Mouse (Mus musculus) retina, postnatal 1 day (tissue): ENCODE measurements around the gene Rln1.
A peak's percentile ranks its signal among the peaks of the same experiment; 100 is the strongest.

Experiments used
- DNase-seq: peaks from one replicate; pipeline ENCODE4 v3.0.0-alpha.2; 2012

Rln1 gene

DNA sequence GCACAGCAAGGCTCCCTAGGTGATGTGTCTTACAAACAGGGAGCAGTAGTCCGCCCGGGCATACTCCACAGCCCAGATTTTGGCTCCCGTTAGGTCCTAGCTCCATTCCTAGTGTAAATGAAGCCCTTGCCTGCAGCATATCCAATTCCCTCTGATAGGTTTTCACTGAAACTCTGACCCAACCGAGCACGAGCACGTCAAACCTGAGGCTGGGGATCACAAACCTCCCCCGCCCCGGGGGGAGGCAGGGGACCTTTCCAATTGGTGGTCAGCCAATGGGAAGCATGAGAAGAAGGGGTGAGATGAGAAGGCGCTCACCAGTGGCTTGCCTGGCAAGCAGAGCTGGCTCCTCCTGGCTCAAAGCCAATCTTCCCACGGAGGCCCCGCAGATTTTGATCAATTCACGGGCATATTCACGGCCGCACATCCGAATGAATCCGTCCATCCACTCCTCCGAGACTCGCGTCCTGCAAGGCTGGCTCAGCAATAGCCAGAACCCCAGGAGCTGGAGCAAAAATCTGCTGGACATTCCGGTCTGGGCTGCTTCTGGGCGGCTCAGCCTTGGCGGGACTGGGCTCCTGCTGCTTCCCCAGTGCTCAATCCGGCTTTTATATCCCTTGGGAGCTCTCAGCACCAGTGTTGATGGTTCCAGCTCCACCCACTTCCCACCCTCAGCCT lies at the start of gene Rln1:
Rln1 (minus strand) TSS at position 603 of the 678 bp plus-strand sequence.
- peak; percentile 77 for DNase-seq

GRCm38 (mm10) chr19:29383368-29383767 lies 48.9 kb upstream of the Rln1 start:
- no peak for DNase-seq

GRCm38 (mm10) chr19:29379839-29380603 lies 45.6 kb upstream of the Rln1 start:
- DNase-seq, result no peak

- no peak for DNase-seq
Observed at GRCm38 (mm10) chr19:29376382-29376781, 41.9 kb upstream of the Rln1 start.

DNA sequence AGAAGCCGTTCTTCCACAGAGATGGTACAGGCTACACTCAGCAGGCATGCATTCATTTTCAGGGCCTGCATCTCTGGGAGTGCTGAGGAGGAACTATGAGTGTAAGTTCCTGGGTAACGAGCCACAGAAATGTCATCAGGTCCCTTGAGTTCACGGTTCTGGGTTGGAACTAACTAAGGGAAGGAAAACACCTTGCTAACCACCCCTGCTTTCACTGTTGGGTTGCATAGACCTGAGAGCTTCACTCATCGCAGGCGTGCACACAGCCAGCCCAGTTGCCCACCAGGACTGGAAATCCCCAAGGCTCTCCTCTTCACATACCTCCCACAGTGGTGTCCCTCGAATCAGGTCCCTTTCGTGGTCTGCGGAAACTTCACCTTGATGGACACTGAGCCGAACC lies 40.5 kb upstream of the Rln1 start:
- no peak for DNase-seq

GRCm38 (mm10) chr19:29373438-29373837 lies 39.0 kb upstream of the Rln1 start:
- DNase-seq, result no peak

- no peak for DNase-seq
Observed at GRCm38 (mm10) chr19:29372621-29373020, 38.2 kb upstream of the Rln1 start.

GRCm38 (mm10) chr19:29372138-29372537 lies 37.7 kb upstream of the Rln1 start:
- no peak for DNase-seq

DNA sequence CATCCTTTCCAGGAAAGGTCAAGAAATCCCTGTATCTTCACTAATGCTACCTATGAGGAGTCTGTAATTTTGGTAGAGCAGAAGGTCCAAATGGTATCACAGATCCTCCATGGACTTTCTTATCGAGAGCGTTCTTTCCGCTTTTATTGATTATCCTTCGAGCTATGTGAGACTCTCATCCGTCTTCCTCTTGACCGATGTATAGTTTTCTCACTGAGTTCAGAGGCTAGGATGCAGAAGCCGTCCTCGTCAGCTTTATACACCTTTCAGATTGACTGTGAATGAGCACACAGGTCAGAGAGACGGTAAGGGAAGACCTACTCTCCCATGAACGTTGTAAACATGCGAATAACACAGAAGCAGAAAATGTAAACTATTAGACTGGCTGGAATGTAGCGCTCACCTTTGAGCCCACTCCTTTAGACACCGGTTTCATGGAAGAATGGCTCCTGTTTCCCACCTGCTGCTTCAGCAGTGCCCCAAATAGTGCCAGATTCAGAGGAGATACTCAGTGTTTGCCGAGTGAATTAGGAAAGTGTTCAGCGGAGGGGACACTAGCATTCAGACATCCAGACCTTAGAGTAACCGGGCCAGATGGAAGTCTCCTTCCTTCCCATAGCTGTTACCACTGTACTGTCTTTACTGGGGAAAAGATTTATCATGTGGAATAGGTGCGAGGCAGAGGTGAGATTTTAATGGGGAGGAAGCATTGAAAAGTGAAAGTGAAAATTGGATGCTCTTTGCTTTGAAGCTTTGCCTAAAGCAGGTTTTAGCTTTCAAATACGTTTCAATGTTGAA lies 37.0 kb upstream of the Rln1 start:
- no peak for DNase-seq

DNA sequence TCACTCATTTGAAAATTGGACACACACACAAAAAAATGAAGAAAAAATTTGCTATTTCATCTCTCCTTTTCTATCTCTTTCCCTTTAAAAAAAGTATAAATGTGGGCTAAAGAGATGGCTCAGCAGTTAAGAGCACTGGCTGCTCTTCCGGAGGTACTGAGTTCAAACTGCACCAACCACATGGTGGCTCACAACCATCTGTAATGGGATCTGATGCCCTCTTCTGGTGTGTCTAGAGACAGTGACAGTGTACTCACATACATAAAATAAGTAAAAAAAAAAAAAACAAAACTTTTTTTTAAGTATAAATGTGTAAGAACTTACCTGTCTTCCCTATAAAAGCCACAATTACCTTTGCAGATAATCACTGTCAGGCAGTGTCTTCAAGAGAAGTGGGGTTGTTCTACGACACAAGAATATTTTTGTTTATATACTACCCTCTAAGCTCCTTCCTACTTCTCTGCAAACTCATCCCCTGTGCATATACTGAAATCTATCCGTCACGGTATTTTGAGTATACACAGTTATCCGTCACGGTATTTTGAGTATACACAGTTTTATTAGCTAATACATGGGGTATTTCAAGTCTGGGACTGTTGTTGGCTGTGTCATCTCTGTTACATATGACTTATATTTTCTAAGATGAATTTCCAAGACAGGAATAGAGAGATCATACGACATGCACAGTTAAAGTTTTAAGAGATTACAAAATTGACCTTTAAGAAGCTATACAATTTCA lies 36.2 kb upstream of the Rln1 start:
- DNase-seq, result no peak

DNA sequence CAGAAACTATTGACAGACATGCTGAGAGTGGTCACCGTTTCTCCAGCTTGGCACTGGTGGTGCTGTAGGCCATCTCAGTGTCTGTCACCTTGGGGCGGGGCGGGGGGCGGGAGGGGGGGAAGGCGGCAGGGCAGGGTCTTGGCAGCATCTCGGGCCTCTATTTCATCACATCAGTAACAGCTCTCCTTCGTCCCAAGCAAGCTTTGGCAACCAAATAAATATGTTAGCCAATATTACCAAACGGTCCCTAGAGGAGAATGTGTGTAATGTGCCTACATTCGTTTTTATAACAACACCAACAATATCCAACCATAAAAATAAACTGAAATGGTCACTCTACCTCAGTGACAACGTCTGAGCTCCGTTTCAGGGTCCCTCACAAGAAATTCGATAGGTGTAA lies 35.6 kb upstream of the Rln1 start:
- no peak for DNase-seq

DNA sequence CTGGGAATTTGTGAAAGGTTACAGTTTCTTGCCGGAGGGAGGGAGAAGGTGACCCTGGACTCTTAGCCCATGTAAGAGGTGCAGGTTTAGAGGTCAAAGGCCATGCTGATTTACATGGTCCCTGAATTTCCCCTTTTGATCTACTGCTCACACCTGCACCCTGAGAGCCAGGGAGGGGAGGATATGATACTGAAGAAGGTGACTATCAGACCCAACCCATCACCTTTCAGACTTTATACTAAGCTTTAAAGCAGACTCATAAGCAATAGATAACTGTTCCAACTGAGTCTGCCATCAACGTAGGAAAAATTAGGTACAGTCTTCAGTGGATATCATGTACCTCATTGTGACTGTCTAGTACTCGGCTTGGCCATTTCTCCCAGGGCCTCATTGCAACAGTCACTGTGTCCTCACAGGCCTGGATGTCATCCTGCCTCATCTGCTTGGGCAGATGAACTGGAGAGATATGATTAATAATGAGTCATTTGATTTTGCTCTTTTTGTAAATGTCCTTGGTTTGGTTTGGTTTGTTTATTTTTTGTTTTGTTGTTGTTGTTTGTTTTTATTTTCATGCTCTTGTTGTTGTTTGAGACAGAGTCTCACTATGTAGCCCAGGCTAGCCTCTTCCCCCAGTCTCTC lies 34.3 kb upstream of the Rln1 start:
- DNase-seq, result no peak

- DNase-seq, result no peak
Observed at GRCm38 (mm10) chr19:29368041-29368440, 33.6 kb upstream of the Rln1 start.

- DNase-seq, result peak; percentile 72
Observed at GRCm38 (mm10) chr19:29366969-29367622, 32.6 kb upstream of the Rln1 start, which contains the start of the genes Plgrkt and Cd274. Gene Plgrkt (minus strand): TSS chr19:29367390. Gene Cd274 (plus strand): TSS chr19:29367455.

GRCm38 (mm10) chr19:29366226-29366968 lies 31.9 kb upstream of the Rln1 start:
- DNase-seq, result peak; percentile 5

DNA sequence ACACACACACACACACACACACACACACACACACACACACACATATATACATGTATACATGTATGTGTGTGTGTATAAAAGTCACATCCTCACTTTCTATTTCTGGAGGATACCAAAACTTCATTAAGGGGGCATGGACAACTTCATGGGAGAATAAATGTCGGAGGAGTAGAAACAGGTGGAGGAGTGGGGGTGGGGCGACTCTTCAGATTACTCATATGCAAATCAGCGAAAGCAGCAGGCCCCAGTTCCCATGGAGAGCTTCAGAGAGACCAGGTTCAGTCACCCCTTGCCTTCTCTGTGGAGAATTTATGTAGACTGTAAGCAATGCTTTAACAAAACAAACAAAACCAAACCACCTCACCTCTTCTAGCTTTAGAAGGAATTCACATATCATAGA lies 30.6 kb upstream of the Rln1 start:
- peak; percentile 40 for DNase-seq

DNA sequence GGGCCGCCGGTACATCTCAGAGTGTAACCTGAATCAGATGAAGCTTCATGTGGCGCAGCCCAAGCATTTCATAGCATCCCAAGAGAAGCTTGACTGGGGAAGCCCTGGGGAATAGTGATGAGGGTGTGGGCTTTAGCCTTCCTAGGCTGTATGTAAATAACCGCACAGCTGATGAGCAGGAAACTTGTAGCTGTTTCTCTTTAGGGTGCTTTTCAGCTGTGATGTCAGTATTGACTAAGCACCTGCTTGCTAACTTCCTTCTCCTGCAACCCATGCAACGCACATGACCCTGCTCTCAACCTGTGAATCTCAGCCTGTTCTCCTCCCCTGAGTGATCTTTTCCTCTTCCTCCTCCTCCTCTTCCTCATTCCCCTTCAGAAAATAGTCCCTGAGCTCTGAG lies 29.6 kb upstream of the Rln1 start:
- DNase-seq, result no peak

DNA sequence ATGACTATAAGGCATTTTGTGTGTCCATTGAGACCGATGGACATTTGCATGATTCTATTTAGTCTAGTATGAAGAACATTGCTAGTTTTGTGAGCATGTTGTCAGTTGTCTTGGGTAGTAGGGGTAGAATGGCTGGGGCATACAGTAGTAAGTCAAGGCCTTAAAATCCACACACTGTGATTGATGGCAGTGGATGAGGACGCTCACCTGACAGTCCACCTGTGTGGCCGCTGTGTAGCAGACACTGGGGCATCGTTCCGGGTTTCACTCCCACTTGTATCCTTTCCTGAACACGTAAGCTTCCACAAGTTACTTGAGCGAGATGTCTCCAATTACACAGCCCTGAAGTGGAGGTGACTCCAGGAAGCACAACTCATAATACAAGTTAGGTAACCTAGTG lies 29.1 kb upstream of the Rln1 start:
- no peak for DNase-seq

GRCm38 (mm10) chr19:29362173-29362930 lies 27.9 kb upstream of the Rln1 start:
- DNase-seq, result no peak

- DNase-seq, result peak; percentile 96
Observed at GRCm38 (mm10) chr19:29361468-29362130, 27.1 kb upstream of the Rln1 start.
